Comparison of ENCODE assay signal across 11 mouse cellular contexts in the genomic region with DNA sequence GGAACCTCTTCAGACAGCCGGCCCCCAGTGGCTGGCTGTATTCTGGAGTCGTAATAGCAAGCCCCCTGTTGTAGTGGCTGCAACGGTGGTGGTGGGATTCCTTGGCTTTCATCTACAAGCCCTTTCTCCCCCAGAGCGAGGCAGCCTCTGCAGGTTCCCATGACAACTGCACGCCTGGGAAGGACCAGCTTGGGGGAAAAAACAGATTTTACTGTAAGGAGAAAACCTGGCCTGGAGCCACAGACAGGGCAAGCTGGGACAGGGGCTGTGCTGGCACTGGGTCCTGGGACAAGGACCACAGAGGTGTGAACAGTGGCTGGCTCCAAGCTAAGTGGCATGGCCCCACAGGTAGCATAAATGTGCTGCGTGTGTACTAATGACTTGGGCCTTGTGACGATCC. TPM values are rescaled to one million over a fixed set of nuclear protein-coding genes. Genes with fewer than 3 reads are reported as not detected.
A peak's percentile ranks its signal among the peaks of the same experiment; 100 is the strongest.
DNase-seq lines count a peak whose midpoint lies in the region; ATAC-seq lines count a peak whose summit lies in the region.
"Had no signal": no experiment of that assay in that cellular context is flagged by ENCODE, and none has a peak within 500 bp of the region (broad histone marks: within the 10 kb centered on the region; RNA-seq: fewer than 3 reads in every experiment).

No protein-coding gene starts in this region.

- 15% methylated on average over 6 of the region's 7 CpGs for WGBS in forebrain, embryonic 12.5 days
- 10% methylated on average over 7 of the region's 7 CpGs for WGBS in neural tube, embryonic 14.5 days

- H3K36me3 ChIP-seq in forebrain, embryonic 12.5 days (replicated peaks), result no peaks in the 10 kb centered on the region
- no peaks in the 10 kb centered on the region for H3K36me3 ChIP-seq in neural tube, embryonic 14.5 days (ENCODE audit: control insufficient read depth, insufficient read depth, low read length)

- peak overlapping the region; percentile 44 for H3K4me2 ChIP-seq in forebrain, embryonic 12.5 days
- peak overlapping the region; percentile 19; the same call in 1 of the 2 replicates for H3K4me2 ChIP-seq in neural tube, embryonic 14.5 days (ENCODE audit: low read depth, low read length)

- peaks cover 47% of the 10 kb centered on the region for H3K4me1 ChIP-seq in forebrain, embryonic 12.5 days
- peaks cover 9% of the 10 kb centered on the region for H3K4me1 ChIP-seq in neural tube, embryonic 14.5 days (ENCODE audit: control insufficient read depth, insufficient read depth, low read length)

- peak overlapping the region; percentile 14; the same call in 1 of the 2 replicates for H3K4me3 ChIP-seq in forebrain, embryonic 12.5 days (replicated peaks)
- H3K4me3 ChIP-seq in neural tube, embryonic 14.5 days (ENCODE audit: low read depth, low read length), result no peak overlapping the region

- H3K9ac ChIP-seq in forebrain, embryonic 12.5 days, result no peak overlapping the region
- no peak overlapping the region for H3K9ac ChIP-seq in neural tube, embryonic 14.5 days (replicated peaks; ENCODE audit: low read depth, low read length)

- peak; percentile 53 for ATAC-seq in frontal cortex, adult (ENCODE audit: low TSS enrichment)
- ATAC-seq in forebrain, embryonic 12.5 days (ENCODE audit: low FRiP score), result peak; percentile 86
- ATAC-seq in neural tube, embryonic 14.5 days (ENCODE audit: low read depth), result peak; percentile 81; the same call in 1 of the 2 replicates
- no peak for ATAC-seq in activated CD4-positive, CD25-positive, alpha-beta regulatory T cell, adult 4 months

- peak overlapping the region; percentile 86 for H3K27ac ChIP-seq in forebrain, embryonic 12.5 days
- H3K27ac ChIP-seq in neural tube, embryonic 14.5 days (ENCODE audit: low read depth, low read length), result 0 out of 2 replicates have a peak overlapping the region, but pooled peaks have one; percentile 12

- no peaks in the 10 kb centered on the region for H3K27me3 ChIP-seq in forebrain, embryonic 12.5 days
- no peaks in the 10 kb centered on the region for H3K27me3 ChIP-seq in neural tube, embryonic 14.5 days (ENCODE audit: control insufficient read depth, insufficient read depth, low read length)

- H3K9me3 ChIP-seq in forebrain, embryonic 12.5 days, result peaks cover 8% of the 10 kb centered on the region; the same call in 1 of the 2 replicates
- no peaks in the 10 kb centered on the region for H3K9me3 ChIP-seq in neural tube, embryonic 14.5 days (ENCODE audit: control insufficient read depth, low read length)

- DNase-seq in frontal cortex, postnatal 25 days (ENCODE audit: low spot score in 2 of 2), result no peak
- peak; percentile 66 to 71 for DNase-seq in layer of hippocampus, postnatal 10 days (ENCODE audit: low spot score in 2 of 2)
- DNase-seq in kidney, postnatal 14 days, result no peak
- DNase-seq in thymus, adult 18-20 months, result no peak
- DNase-seq: heart, postnatal 10 days had no signal

RNA-seq across cellular contexts. Expression of a gene that starts 13.3 kb away (rescaled TPM):
- 14.5 and 18.4 TPM in 2 replicates for polyA plus RNA-seq in forebrain, embryonic 12.5 days (2016; fragmentation: Nextera tagmentation; extraction: Ambion mirVana)
- total RNA-seq in layer of hippocampus, postnatal 10 days (2021), result 10 to 100 TPM; 78.9 to 79.2 TPM
- 27.6 and 28.0 TPM in 2 replicates for polyA plus RNA-seq in neural tube, embryonic 14.5 days (2014; fragmentation: Nextera tagmentation; extraction: Ambion mirVana)
- polyA plus RNA-seq in activated CD4-positive, CD25-positive, alpha-beta regulatory T cell, adult 4 months (2017; shearing (Covaris generic)), result 1 to 10 TPM; 3.5 to 3.6 TPM

RNA-seq across cellular contexts. Expression of a gene that starts 32.3 kb away (rescaled TPM):
- 6.4 and 6.5 TPM in 2 replicates for polyA plus RNA-seq in forebrain, embryonic 12.5 days (2016; fragmentation: Nextera tagmentation; extraction: Ambion mirVana)
- 1 to 10 TPM; 9.0 to 9.8 TPM for total RNA-seq in layer of hippocampus, postnatal 10 days (2021)
- polyA plus RNA-seq in neural tube, embryonic 14.5 days (2014; fragmentation: Nextera tagmentation; extraction: Ambion mirVana), result 3.2 and 5.2 TPM in 2 replicates
- 1 to 10 TPM; 1.6 to 2.7 TPM for polyA plus RNA-seq in activated CD4-positive, CD25-positive, alpha-beta regulatory T cell, adult 4 months (2017; shearing (Covaris generic))

RNA-seq across cellular contexts. Expression of a gene that starts 45.0 kb away (rescaled TPM):
- polyA plus RNA-seq in forebrain, embryonic 12.5 days (2016; fragmentation: Nextera tagmentation; extraction: Ambion mirVana), result not detected in 2 replicates
- not detected for total RNA-seq in layer of hippocampus, postnatal 10 days (2021)
- polyA plus RNA-seq in neural tube, embryonic 14.5 days (2014; fragmentation: Nextera tagmentation; extraction: Ambion mirVana), result 0.18 TPM in 1 of 2 replicates, not detected in the other
- polyA plus RNA-seq in activated CD4-positive, CD25-positive, alpha-beta regulatory T cell, adult 4 months (2017; shearing (Covaris generic)), result not detected
- total RNA-seq: heart, postnatal 10 days had no signal
- polyA plus RNA-seq: cortical plate, adult 2 months; liver, embryonic 16.5 days had no signal

Comparison
In these comparisons a context has a peak if more than half of its experiments do, and no peak if none do; other contexts are left out.
1. DNase-seq: peak in layer of hippocampus, postnatal 10 days (2 of 2); none in frontal cortex, postnatal 25 days (0 of 2), kidney, postnatal 14 days (single experiment) and thymus, adult 18-20 months (0 of 2).